Mouse (Mus musculus): Measurements from ENCODE around the gene Abt1. TPM values are rescaled to one million over a fixed set of nuclear protein-coding genes. Genes with fewer than 3 reads are reported as not detected.

The Abt1 gene
- polyA plus RNA-seq, 1 experiment from 2014 or later: 8.3 TPM

DNA sequence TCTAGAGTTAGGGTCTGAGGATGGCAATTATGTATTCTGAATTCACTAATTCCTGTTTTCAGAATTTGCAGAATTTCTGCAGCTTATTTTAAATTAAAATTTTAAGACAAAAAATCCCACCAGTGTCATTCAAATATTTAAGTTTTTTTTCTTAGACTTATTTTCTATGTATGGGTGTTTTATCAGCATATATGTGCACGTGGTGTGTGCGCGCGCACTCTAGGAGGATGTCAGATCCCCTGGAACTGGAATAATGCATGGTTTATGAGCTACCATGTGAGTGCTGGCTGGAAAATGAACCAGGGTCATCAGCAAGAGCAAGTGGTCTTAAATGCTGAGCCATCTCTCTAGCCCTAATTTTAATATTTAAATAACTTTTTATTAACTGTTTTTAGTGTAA lies 53.6 kb downstream of the Abt1 start:
- ATAC-seq (no peak), DNase-seq (ENCODE audit: low read depth, low spot score) (no peak)
- in situ Hi-C loops (cut with MboI; ENCODE audit: low pct_unique_long_range_greater_than_20kb): no loop called here
- peaks cover 17% of the 10 kb centered on the region for H3K27me3 ChIP-seq
- CTCF ChIA-PET: interaction anchor here (2.7 kb wide), 1 partner anchor 31 kb away, joined by 15 read pairs; no protein-coding TSS in a partner anchor
- POLR2A ChIA-PET: no interaction called here
- no peak for TF ChIP-seq CTCF (IDR thresholded peaks at IDR 0.05)

DNA sequence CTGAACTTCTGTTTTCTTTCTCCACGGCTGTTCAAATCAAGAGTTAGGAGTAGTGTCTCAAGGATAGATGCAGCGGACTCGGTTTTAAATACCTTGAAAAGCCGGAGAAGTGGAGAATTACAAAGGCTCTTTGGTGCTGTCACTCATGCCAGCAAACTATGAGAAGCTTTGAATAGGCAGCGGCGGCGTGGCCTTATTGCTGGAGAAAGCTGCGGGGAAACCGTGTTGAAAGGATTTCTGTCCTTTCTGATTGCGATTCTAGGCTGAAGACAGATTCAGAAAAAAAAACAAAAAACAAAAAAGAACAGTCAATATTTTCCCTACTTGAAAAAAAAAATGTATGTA lies 54.3 kb downstream of the Abt1 start:
- ChIA-PET POLR2A (interaction anchor here (0.6 kb wide), 1 partner anchor 1477 kb away, joined by 3 read pairs; no protein-coding TSS in a partner anchor), CTCF (interaction anchor here (1.1 to 2.7 kb wide), 2 partner anchors 10 to 32 kb away, joined by 3 to 15 read pairs; no protein-coding TSS in a partner anchor)
- DNase-seq (ENCODE audit: low read depth, low spot score) (no peak), ATAC-seq (peak; percentile 36)
- H3K27me3 ChIP-seq: peaks cover 17% of the 10 kb centered on the region
- in situ Hi-C loops (cut with MboI; ENCODE audit: low pct_unique_long_range_greater_than_20kb): no loop called here
- no peak for TF ChIP-seq CTCF (IDR thresholded peaks at IDR 0.05)

GRCm38 (mm10) chr13:23368583-23369420 lies 54.9 kb downstream of the Abt1 start, which contains the start of gene Zfp322a:
Gene Zfp322a, minus strand, starts transcription at chr13:23369208.
- ChIA-PET POLR2A (interaction anchor here (0.6 kb wide), 1 partner anchor 1476 kb away, joined by 3 read pairs; no protein-coding TSS in a partner anchor), CTCF (interaction anchor here (1.1 to 2.7 kb wide), 2 partner anchors 9 to 33 kb away, joined by 3 to 15 read pairs; no protein-coding TSS in a partner anchor)
- peaks cover 13% of the 10 kb centered on the region for H3K27me3 ChIP-seq
- DNase-seq (ENCODE audit: low read depth, low spot score): peak; percentile 80
- TF ChIP-seq CTCF (IDR thresholded peaks at IDR 0.05): no peak
- in situ Hi-C loops (cut with MboI; ENCODE audit: low pct_unique_long_range_greater_than_20kb): no loop called here
- peak; percentile 99 for ATAC-seq

Other genes with a start within 250 kb of the Abt1 start
- 0.03 TPM for gene Vmn1r220, start 235.9 kb downstream of the Abt1 start, polyA plus RNA-seq (2021)
- gene Vmn1r221, start 209.7 kb downstream of the Abt1 start, polyA plus RNA-seq (2021): not detected
- not detected for gene Vmn1r222, start 187.9 kb downstream of the Abt1 start, polyA plus RNA-seq (2021)
- gene Vmn1r223, start 176.7 kb downstream of the Abt1 start, polyA plus RNA-seq (2021): not detected
- 19.9 TPM for gene Zfp322a, start 54.7 kb downstream of the Abt1 start, polyA plus RNA-seq (2021)
- 0.06 TPM for gene Btn1a1, start 42.0 kb upstream of the Abt1 start, polyA plus RNA-seq (2021)
- gene Btn2a2, start 65.0 kb upstream of the Abt1 start, polyA plus RNA-seq (2021): 0.23 TPM
- gene Hist1h4h, start 107.2 kb upstream of the Abt1 start, polyA plus RNA-seq (2021): 7.0 TPM
- gene Hist1h2af, start 110.0 kb upstream of the Abt1 start, polyA plus RNA-seq (2021): 1.3 TPM
- gene Hist1h3g, start 111.6 kb upstream of the Abt1 start, polyA plus RNA-seq (2021): 1.7 TPM
- 2.1 TPM for gene Hist1h2bh, start 119.5 kb upstream of the Abt1 start, polyA plus RNA-seq (2021)
- 0.49 TPM for gene Hist1h3f, start 120.2 kb upstream of the Abt1 start, polyA plus RNA-seq (2021)
- gene Hist1h4f, start 127.8 kb upstream of the Abt1 start, polyA plus RNA-seq (2021): not detected
- gene Hist1h1d, start 129.4 kb upstream of the Abt1 start, polyA plus RNA-seq (2021): 2.1 TPM
- gene Hist1h3e, start 138.5 kb upstream of the Abt1 start, polyA plus RNA-seq (2021): 0.56 TPM
- gene Hist1h2ae, start 147.4 kb upstream of the Abt1 start, polyA plus RNA-seq (2021): 0.72 TPM
- 12.9 TPM for gene Hist1h2bg, start 147.5 kb upstream of the Abt1 start, polyA plus RNA-seq (2021)
- 2.0 TPM for gene Hist1h2bf, start 150.3 kb upstream of the Abt1 start, polyA plus RNA-seq (2021)
- 1.0 TPM for gene Hist1h2ad, start 150.5 kb upstream of the Abt1 start, polyA plus RNA-seq (2021)
- 1.4 TPM for gene Hist1h3d, start 151.9 kb upstream of the Abt1 start, polyA plus RNA-seq (2021)
- gene Hist1h4d, start 157.7 kb upstream of the Abt1 start, polyA plus RNA-seq (2021): 0.36 TPM
- gene Hist1h2be, start 197.3 kb upstream of the Abt1 start, polyA plus RNA-seq (2021): 2.9 TPM
- gene Hist1h1e, start 198.7 kb upstream of the Abt1 start, polyA plus RNA-seq (2021): 1.6 TPM